Mouse (Mus musculus): ENCODE measurements around the gene Filip1l.

- TF ChIP-seq CTCF (IDR thresholded peaks at IDR 0.05; ENCODE audit: extremely low read depth, insufficient read length, insufficient replicate concordance, low read depth, low read length) (no peak), POLR2A (IDR thresholded peaks at IDR 0.05; ENCODE audit: low read depth, low read length) (no peak)
Observed at GRCm38 (mm10) chr16:57314236-57314635, 38.7 kb upstream of the Filip1l start.
